Mouse (Mus musculus) yolk sac, embryonic 10.5 days (tissue): ENCODE results near the gene Slc13a2.

Experiments
- DNase-seq: peaks from one replicate; pipeline ENCODE4 v3.0.0-alpha.2; 2017; ENCODE audit warnings: low spot score

Gene Slc13a2

GRCm38 (mm10) chr11:78353081-78353480, 68.9 kb downstream of the Slc13a2 start:
- DNase-seq: no peak

DNA sequence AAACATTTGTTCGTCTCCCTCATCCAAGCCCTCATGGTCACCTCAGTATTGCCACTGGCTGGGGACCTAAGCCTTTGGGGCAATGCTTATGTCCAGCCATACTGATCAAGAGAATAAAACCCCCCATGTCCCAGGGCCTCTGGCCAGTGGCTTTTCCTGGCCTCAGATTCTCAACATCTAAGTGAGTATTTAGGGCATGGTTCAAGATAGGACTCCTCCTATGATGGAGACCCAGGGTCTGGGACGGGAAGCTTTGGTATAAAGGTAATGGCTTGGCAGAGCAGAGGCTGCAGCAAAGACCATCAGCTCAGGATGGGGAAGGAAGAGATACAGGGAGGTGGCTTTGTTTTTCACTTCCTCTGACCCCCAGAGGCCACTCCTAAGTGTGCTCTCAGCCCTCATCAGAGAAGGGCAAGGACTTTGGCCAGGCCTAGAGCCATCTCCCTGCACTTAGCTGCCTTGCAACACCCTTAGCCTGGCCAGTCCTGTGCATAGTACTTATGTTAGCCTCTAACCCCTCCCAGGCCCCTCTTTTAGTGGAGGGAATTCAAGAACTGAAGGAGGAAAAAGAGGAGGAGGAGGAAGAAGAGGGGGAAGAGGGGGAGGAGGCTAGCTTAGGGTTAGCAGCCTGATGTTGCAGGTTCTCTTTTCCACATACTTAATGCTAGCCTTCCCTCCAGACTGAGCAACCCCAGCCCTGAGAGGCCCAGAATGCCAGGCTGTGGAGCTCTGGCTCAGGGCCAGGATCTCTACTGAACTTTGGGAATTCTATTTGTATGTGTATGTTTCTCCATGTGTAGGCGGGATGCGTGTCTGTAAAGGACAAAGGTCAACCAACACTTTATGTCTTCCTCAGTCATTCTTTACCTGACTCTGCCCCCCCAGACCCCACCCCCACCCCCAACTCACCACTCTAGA, 72.3 kb downstream of the Slc13a2 start:
- DNase-seq: peak; percentile 47

DNA sequence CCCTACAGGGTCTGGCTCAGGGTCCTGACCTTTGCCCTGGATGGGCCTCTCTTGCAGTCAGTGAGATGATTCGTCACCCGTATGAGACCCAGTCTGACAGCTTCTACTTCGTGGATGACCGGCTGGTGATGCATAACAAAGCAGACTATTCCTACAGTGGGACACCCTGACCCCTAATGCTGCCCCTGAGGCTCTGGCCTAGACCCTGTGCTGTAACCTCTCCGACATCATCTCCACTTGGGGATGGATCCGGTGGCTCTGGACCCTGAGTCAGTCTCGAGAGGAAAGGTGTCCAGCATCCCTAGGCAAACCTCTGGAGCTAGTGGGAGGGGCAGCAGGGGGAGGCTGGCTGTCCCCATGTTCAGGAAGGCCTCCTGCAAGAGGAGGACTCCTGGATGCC, 73.5 kb downstream of the Slc13a2 start:
- DNase-seq: peak; percentile 32

GRCm38 (mm10) chr11:78347908-78348307, 74.1 kb downstream of the Slc13a2 start:
- DNase-seq: no peak
